Mouse (Mus musculus) myocyte (in vitro differentiated cells): Measurements from ENCODE around the gene Pcbp3. TPM values are rescaled to one million over a fixed set of nuclear protein-coding genes. Genes with fewer than 3 reads are reported as not detected.

Source experiments
- H3K27me3 ChIP-seq: one replicate; pipeline ENCODE4 v1.6.1; 2011; ENCODE audit not compliant: control insufficient read depth, insufficient read depth, insufficient read length
- H3K36me3 ChIP-seq: one replicate; pipeline ENCODE4 v1.6.1; 2011; ENCODE audit not compliant: control insufficient read depth, insufficient read depth
- H3K4me2 ChIP-seq: one replicate; pipeline ENCODE4 v1.6.1; 2011; ENCODE audit warnings: low read depth, control low read depth
- H3K4me3 ChIP-seq: one replicate; pipeline ENCODE4 v1.5.1; 2011; ENCODE audit warnings: mild to moderate bottlenecking, control low read depth, moderate library complexity
- H3K79me2 ChIP-seq: one replicate; pipeline ENCODE4 v1.6.1; 2011; ENCODE audit not compliant: control insufficient read depth, insufficient read depth
- H3ac ChIP-seq: one replicate; pipeline ENCODE4 v1.6.1; 2011; ENCODE audit not compliant: control insufficient read depth, insufficient read length
- CEBPB ChIP-seq: IDR thresholded peaks from 2 replicates; pipeline ENCODE4 v1.6.1; 2011; ENCODE audit warnings: mild to moderate bottlenecking, moderate library complexity; ENCODE audit not compliant: poor library complexity, insufficient read depth, severe bottlenecking
- E2F4 ChIP-seq: IDR thresholded peaks from one replicate; pipeline ENCODE4 v1.6.1; 2011; ENCODE audit warnings: mild to moderate bottlenecking, control low read depth, moderate library complexity; ENCODE audit not compliant: insufficient read depth
- MAX ChIP-seq: IDR thresholded peaks from one replicate; pipeline ENCODE4 v1.6.1; 2011; ENCODE audit warnings: low read depth, mild to moderate bottlenecking, control low read depth
- MYOD1 ChIP-seq, 3 experiments: IDR thresholded peaks; one replicate each; pipeline ENCODE4 v1.6.1; 2011; ENCODE audit warnings: control low read depth in 2 of 3, low read depth in 2 of 3, mild to moderate bottlenecking in 2 of 3, moderate library complexity in 1 of 3; ENCODE audit not compliant: insufficient read length in 2 of 3, control insufficient read depth in 1 of 3
- MYOG ChIP-seq, 3 experiments: IDR thresholded peaks; one replicate each; pipeline ENCODE4 v1.6.1; 2011; ENCODE audit warnings: control low read depth in 2 of 3, low read depth in 2 of 3, mild to moderate bottlenecking in 2 of 3; ENCODE audit not compliant: insufficient read length in 2 of 3, control insufficient read depth in 1 of 3, insufficient read depth in 1 of 3
- POLR2A ChIP-seq: IDR thresholded peaks from one replicate; pipeline ENCODE4 v1.6.1; 2011; ENCODE audit warnings: low read depth, mild to moderate bottlenecking, control low read depth, moderate library complexity; ENCODE audit not compliant: insufficient read length
- POLR2AphosphoS2 ChIP-seq: IDR thresholded peaks from one replicate; pipeline ENCODE4 v1.6.1; 2011; ENCODE audit warnings: low read depth, control low read depth; ENCODE audit not compliant: insufficient read length
- REST ChIP-seq: IDR thresholded peaks from one replicate; pipeline ENCODE4 v1.6.1; 2011; ENCODE audit warnings: mild to moderate bottlenecking, control low read depth, moderate library complexity; ENCODE audit not compliant: insufficient read depth, insufficient read length
- SRF ChIP-seq: IDR thresholded peaks from one replicate; pipeline ENCODE4 v1.6.1; 2011; ENCODE audit warnings: low read depth; ENCODE audit not compliant: control insufficient read depth, insufficient read length
- TCF12 ChIP-seq: IDR thresholded peaks from one replicate; pipeline ENCODE4 v1.6.1; 2011; ENCODE audit warnings: mild to moderate bottlenecking, control low read depth; ENCODE audit not compliant: poor library complexity, insufficient read depth, severe bottlenecking
- TCF3 ChIP-seq: IDR thresholded peaks from one replicate; pipeline ENCODE4 v1.6.1; 2011; ENCODE audit warnings: low read depth, control low read depth; ENCODE audit not compliant: insufficient read length
- USF1 ChIP-seq: IDR thresholded peaks from one replicate; pipeline ENCODE4 v1.6.1; 2011; ENCODE audit warnings: low read depth, mild to moderate bottlenecking, control low read depth, moderate library complexity
- polyA plus RNA-seq: library from polyadenylated mRNA; unstranded; fragments of >200 nt; fragmentation: generic; extraction: Trizol; gene quantifications from one replicate; pipeline ENCODE4 v1.2.1, GENCODE M21; 2012; ENCODE audit warnings: missing spikeins

Pcbp3 gene
- polyA plus RNA-seq, 1 experiment: 10.0 TPM

GRCm38 (mm10) chr10:76801841-76802499 lies 159.7 kb downstream of the Pcbp3 start:
- no peak overlapping the region for H3ac ChIP-seq
- H3K27me3 ChIP-seq: no peaks in the 10 kb centered on the region
- H3K4me2 ChIP-seq: no peak overlapping the region
- TF ChIP-seq E2F4 (no peak), MAX (no peak), POLR2A (no peak), TCF3 (no peak), MYOG (IDR thresholded peaks at IDR 0.05; ENCODE audit: control insufficient read depth in 1 of 3, insufficient read depth in 1 of 3, insufficient read length in 2 of 3, low read depth in 2 of 3) (no peak), REST (no peak), SRF (no peak), TCF12 (no peak), MYOD1 (IDR thresholded peaks at IDR 0.05; ENCODE audit: control insufficient read depth in 1 of 3, insufficient read length in 2 of 3, low read depth in 2 of 3) (no peak), CEBPB (no peak), USF1 (no peak), POLR2AphosphoS2 (no peak)
- no peaks in the 10 kb centered on the region for H3K36me3 ChIP-seq
- H3K4me3 ChIP-seq: no peak overlapping the region
- no peaks in the 10 kb centered on the region for H3K79me2 ChIP-seq

GRCm38 (mm10) chr10:76801237-76801641 lies 160.4 kb downstream of the Pcbp3 start:
- Histone ChIP-seq H3K4me3 (no peak overlapping the region), H3ac (no peak overlapping the region), H3K27me3 (no peaks in the 10 kb centered on the region), H3K79me2 (no peaks in the 10 kb centered on the region), H3K4me2 (no peak overlapping the region), H3K36me3 (no peaks in the 10 kb centered on the region)
- TF ChIP-seq MAX (no peak), MYOG (IDR thresholded peaks at IDR 0.05; ENCODE audit: control insufficient read depth in 1 of 3, insufficient read depth in 1 of 3, insufficient read length in 2 of 3, low read depth in 2 of 3) (no peak), POLR2AphosphoS2 (no peak), REST (no peak), CEBPB (no peak), POLR2A (no peak), USF1 (no peak), TCF12 (no peak), MYOD1 (IDR thresholded peaks at IDR 0.05; ENCODE audit: control insufficient read depth in 1 of 3, insufficient read length in 2 of 3, low read depth in 2 of 3) (no peak), TCF3 (no peak), E2F4 (no peak), SRF (no peak)

- no peaks in the 10 kb centered on the region for H3K79me2 ChIP-seq
- H3K4me2 ChIP-seq: no peak overlapping the region
- H3K27me3 ChIP-seq: no peaks in the 10 kb centered on the region
- TF ChIP-seq E2F4 (no peak), USF1 (no peak), TCF3 (no peak), MYOD1 (IDR thresholded peaks at IDR 0.05; ENCODE audit: control insufficient read depth in 1 of 3, insufficient read length in 2 of 3, low read depth in 2 of 3) (no peak), POLR2AphosphoS2 (no peak), MYOG (IDR thresholded peaks at IDR 0.05; ENCODE audit: control insufficient read depth in 1 of 3, insufficient read depth in 1 of 3, insufficient read length in 2 of 3, low read depth in 2 of 3) (no peak), TCF12 (no peak), POLR2A (no peak), MAX (no peak), REST (no peak), SRF (no peak), CEBPB (no peak)
- H3K36me3 ChIP-seq: no peaks in the 10 kb centered on the region
- no peak overlapping the region for H3ac ChIP-seq
- no peak overlapping the region for H3K4me3 ChIP-seq
Measured at GRCm38 (mm10) chr10:76798751-76799585, 162.7 kb downstream of the Pcbp3 start.

- Histone ChIP-seq H3K4me2 (no peak overlapping the region), H3K4me3 (no peak overlapping the region), H3ac (no peak overlapping the region), H3K79me2 (no peaks in the 10 kb centered on the region), H3K36me3 (no peaks in the 10 kb centered on the region), H3K27me3 (no peaks in the 10 kb centered on the region)
- TF ChIP-seq REST (no peak), SRF (no peak), TCF12 (no peak), E2F4 (no peak), MYOD1 (IDR thresholded peaks at IDR 0.05; ENCODE audit: control insufficient read depth in 1 of 3, insufficient read length in 2 of 3, low read depth in 2 of 3) (no peak), POLR2AphosphoS2 (no peak), USF1 (no peak), POLR2A (no peak), MYOG (IDR thresholded peaks at IDR 0.05; ENCODE audit: control insufficient read depth in 1 of 3, insufficient read depth in 1 of 3, insufficient read length in 2 of 3, low read depth in 2 of 3) (no peak), MAX (no peak), TCF3 (no peak), CEBPB (no peak)
Measured at GRCm38 (mm10) chr10:76794102-76794501, 167.6 kb downstream of the Pcbp3 start.
